Mouse (Mus musculus): Measurements from ENCODE around the gene Tbk1. TPM values are rescaled to one million over a fixed set of nuclear protein-coding genes. Genes with fewer than 3 reads are reported as not detected.

The Tbk1 gene
- polyA plus RNA-seq, 1 experiment from 2014 or later = 14.4 TPM

- Histone ChIP-seq H3K9ac (replicated peaks) (no peak overlapping the region), H3K36me3 (replicated peaks; ENCODE audit: insufficient read depth, low read length) (no peaks in the 10 kb centered on the region), H3K27me3 (ENCODE audit: insufficient read depth, low read length) (no peaks in the 10 kb centered on the region), H3K4me2 (ENCODE audit: low read depth, low read length) (no peak overlapping the region), H3K9me3 (ENCODE audit: low read length) (no peaks in the 10 kb centered on the region), H3K4me3 (ENCODE audit: low read depth, low read length) (no peak overlapping the region), H3K27ac (ENCODE audit: low read depth) (no peak overlapping the region), H3K4me1 (ENCODE audit: insufficient read depth) (0 out of 2 replicates have a peak, but pooled peaks cover 1% of the 10 kb centered on the region)
- ATAC-seq (no peak), DNase-seq (no peak)
- TF ChIP-seq CTCF (IDR thresholded peaks at IDR 0.05; ENCODE audit: low read depth) = no peak
- no peak for TF ChIP-seq EP300 (IDR thresholded peaks at IDR 0.05; ENCODE audit: low read depth)
- 74% methylated on average over 3 of the region's 3 CpGs for WGBS (ENCODE audit: insufficient replicate concordance)
These were observed 58.1 kb downstream of the Tbk1 start for GRCm38 (mm10) chr10:121528470-121528869.

- Histone ChIP-seq H3K36me3 (replicated peaks; ENCODE audit: insufficient read depth, low read length) (no peaks in the 10 kb centered on the region), H3K9me3 (ENCODE audit: low read length) (no peaks in the 10 kb centered on the region), H3K4me1 (ENCODE audit: insufficient read depth) (no peaks in the 10 kb centered on the region), H3K9ac (replicated peaks) (no peak overlapping the region), H3K27ac (ENCODE audit: low read depth) (no peak overlapping the region), H3K4me3 (ENCODE audit: low read depth, low read length) (no peak overlapping the region), H3K4me2 (ENCODE audit: low read depth, low read length) (no peak overlapping the region), H3K27me3 (ENCODE audit: insufficient read depth, low read length) (no peaks in the 10 kb centered on the region)
- WGBS (ENCODE audit: insufficient replicate concordance) = 83% methylated on average over 6 of the region's 6 CpGs
- DNase-seq = no peak
- ATAC-seq = no peak
- TF ChIP-seq EP300 (IDR thresholded peaks at IDR 0.05; ENCODE audit: low read depth) = no peak
- TF ChIP-seq CTCF (IDR thresholded peaks at IDR 0.05; ENCODE audit: low read depth) = no peak
These were observed 59.5 kb downstream of the Tbk1 start for GRCm38 (mm10) chr10:121527114-121527513.

GRCm38 (mm10) chr10:121520923-121521585 is 65.5 kb downstream of the Tbk1 start:
- 55% methylated on average over 12 of the region's 12 CpGs for WGBS (ENCODE audit: insufficient replicate concordance)

GRCm38 (mm10) chr10:121519710-121520109 is 66.9 kb downstream of the Tbk1 start:
- Histone ChIP-seq H3K9me3 (ENCODE audit: low read length) (no peaks in the 10 kb centered on the region), H3K4me3 (ENCODE audit: low read depth, low read length) (no peak overlapping the region), H3K36me3 (replicated peaks; ENCODE audit: insufficient read depth, low read length) (no peaks in the 10 kb centered on the region), H3K27me3 (ENCODE audit: insufficient read depth, low read length) (no peaks in the 10 kb centered on the region), H3K4me2 (ENCODE audit: low read depth, low read length) (no peak overlapping the region), H3K4me1 (ENCODE audit: insufficient read depth) (0 out of 2 replicates have a peak, but pooled peaks cover 2% of the 10 kb centered on the region), H3K9ac (replicated peaks) (no peak overlapping the region), H3K27ac (ENCODE audit: low read depth) (no peak overlapping the region)
- DNase-seq (no peak), ATAC-seq (no peak)
- TF ChIP-seq CTCF (IDR thresholded peaks at IDR 0.05; ENCODE audit: low read depth) (no peak), EP300 (IDR thresholded peaks at IDR 0.05; ENCODE audit: low read depth) (no peak)
- 39% methylated on average over 2 of the region's 2 CpGs for WGBS (ENCODE audit: insufficient replicate concordance)

More at GRCm38 (mm10) chr10:121520923-121521585, 65.5 kb downstream of the Tbk1 start:
- H3K4me3 ChIP-seq (ENCODE audit: low read depth, low read length) = no peak overlapping the region
- TF ChIP-seq CTCF (IDR thresholded peaks at IDR 0.05; ENCODE audit: low read depth) (no peak), EP300 (IDR thresholded peaks at IDR 0.05; ENCODE audit: low read depth) (no peak)
- H3K9me3 ChIP-seq (ENCODE audit: low read length) = no peaks in the 10 kb centered on the region
- 0 out of 2 replicates have a peak, but pooled peaks cover under 1% of the 10 kb centered on the region for H3K4me1 ChIP-seq (ENCODE audit: insufficient read depth)
- H3K27ac ChIP-seq (ENCODE audit: low read depth) = peak overlapping the region; percentile 61
- no peaks in the 10 kb centered on the region for H3K27me3 ChIP-seq (ENCODE audit: insufficient read depth, low read length)
- H3K4me2 ChIP-seq (ENCODE audit: low read depth, low read length) = no peak overlapping the region
- ATAC-seq = peak; percentile 89
- H3K9ac ChIP-seq (replicated peaks) = no peak overlapping the region
- H3K36me3 ChIP-seq (replicated peaks; ENCODE audit: insufficient read depth, low read length) = no peaks in the 10 kb centered on the region
- no peak for DNase-seq

- no peak overlapping the region for H3K4me3 ChIP-seq (ENCODE audit: low read depth, low read length)
- H3K4me2 ChIP-seq (ENCODE audit: low read depth, low read length) = no peak overlapping the region
- TF ChIP-seq EP300 (IDR thresholded peaks at IDR 0.05; ENCODE audit: low read depth) (no peak), CTCF (IDR thresholded peaks at IDR 0.05; ENCODE audit: low read depth) (peak; percentile 96)
- no peaks in the 10 kb centered on the region for H3K36me3 ChIP-seq (replicated peaks; ENCODE audit: insufficient read depth, low read length)
- H3K9me3 ChIP-seq (ENCODE audit: low read length) = no peaks in the 10 kb centered on the region
- ATAC-seq (peak; percentile 49), DNase-seq (peak; percentile 88)
- WGBS (ENCODE audit: insufficient replicate concordance) = 26% methylated on average over 18 of the region's 18 CpGs
- H3K9ac ChIP-seq (replicated peaks) = no peak overlapping the region
- no peaks in the 10 kb centered on the region for H3K27me3 ChIP-seq (ENCODE audit: insufficient read depth, low read length)
- 0 out of 2 replicates have a peak, but pooled peaks cover 2% of the 10 kb centered on the region for H3K4me1 ChIP-seq (ENCODE audit: insufficient read depth)
- no peak overlapping the region for H3K27ac ChIP-seq (ENCODE audit: low read depth)
These were observed 70.5 kb downstream of the Tbk1 start for GRCm38 (mm10) chr10:121516008-121516600.

- Histone ChIP-seq H3K4me1 (ENCODE audit: insufficient read depth) (peaks cover 32% of the 10 kb centered on the region), H3K36me3 (replicated peaks; ENCODE audit: insufficient read depth, low read length) (no peaks in the 10 kb centered on the region), H3K27me3 (ENCODE audit: insufficient read depth, low read length) (no peaks in the 10 kb centered on the region), H3K27ac (ENCODE audit: low read depth) (peak overlapping the region; percentile 66), H3K4me3 (ENCODE audit: low read depth, low read length) (peak overlapping the region; percentile 13), H3K4me2 (ENCODE audit: low read depth, low read length) (peak overlapping the region; percentile 59), H3K9me3 (ENCODE audit: low read length) (no peaks in the 10 kb centered on the region), H3K9ac (replicated peaks) (0 out of 2 replicates have a peak overlapping the region, but pooled peaks have one; percentile 26)
- ATAC-seq (peak; percentile 60), DNase-seq (peak; percentile 44)
- TF ChIP-seq CTCF (IDR thresholded peaks at IDR 0.05; ENCODE audit: low read depth) (no peak), EP300 (IDR thresholded peaks at IDR 0.05; ENCODE audit: low read depth) (no peak)
- 40% methylated on average over 24 of the region's 24 CpGs for WGBS (ENCODE audit: insufficient replicate concordance)
These were observed 76.6 kb downstream of the Tbk1 start for GRCm38 (mm10) chr10:121509751-121510643.

Measured in liver, postnatal 0 days (tissue).